Mouse (Mus musculus) lung, postnatal 0 days (tissue): ENCODE measurements around the gene A930009A15Rik. TPM values are rescaled to one million over a fixed set of nuclear protein-coding genes. Genes with fewer than 3 reads are reported as not detected.
A peak's percentile ranks its signal among the peaks of the same experiment; 100 is the strongest.

Experiments
- ATAC-seq: fragments of 200-750 bp; cut with Nextera tagmentation; 2 replicates; pipeline ENCODE4 v1.8.0; 2017; ENCODE audit warnings: moderate library complexity
- DNase-seq: peaks from one replicate; pipeline ENCODE4 v3.0.0-alpha.2; 2016; ENCODE audit warnings: low spot score
- H3K27ac ChIP-seq: fragments of 300-500 bp; sonication (generic); 2 replicates; pipeline ENCODE4 v1.5.1; 2014; ENCODE audit warnings: antibody characterized with exemption, mild to moderate bottlenecking, low read length, mixed read lengths
- H3K27me3 ChIP-seq: fragments of 300-500 bp; sonication (generic); replicated peaks from 2 replicates; pipeline ENCODE4 v1.6.1; 2014; ENCODE audit warnings: low read length, mixed read lengths; ENCODE audit not compliant: insufficient read depth
- H3K36me3 ChIP-seq: fragments of 300-500 bp; sonication (generic); 2 replicates; pipeline ENCODE4 v1.6.1; 2014; ENCODE audit warnings: low read length, mixed read lengths; ENCODE audit not compliant: insufficient read depth
- H3K4me1 ChIP-seq: fragments of 300-500 bp; sonication (generic); 2 replicates; pipeline ENCODE4 v1.6.1; 2014; ENCODE audit warnings: antibody characterized with exemption, low read depth, low read length, mixed read lengths; ENCODE audit not compliant: insufficient read depth
- H3K4me2 ChIP-seq: fragments of 300-500 bp; sonication (generic); replicated peaks from 2 replicates; pipeline ENCODE4 v1.6.1; 2014; ENCODE audit warnings: low read depth, mild to moderate bottlenecking, low read length, moderate library complexity, mixed read lengths
- H3K4me3 ChIP-seq: fragments of 300-500 bp; sonication (generic); 2 replicates; pipeline ENCODE4 v1.5.1; 2014; ENCODE audit warnings: low read depth, low read length
- H3K9ac ChIP-seq: fragments of 300-500 bp; sonication (generic); replicated peaks from 2 replicates; pipeline ENCODE4 v1.6.1; 2014; ENCODE audit warnings: low read depth, mild to moderate bottlenecking
- H3K9me3 ChIP-seq: fragments of 300-500 bp; sonication (generic); 2 replicates; pipeline ENCODE4 v1.6.1; 2016; ENCODE audit warnings: low read length, mixed read lengths
- CTCF ChIP-seq: IDR thresholded peaks from 2 replicates; pipeline ENCODE4 v1.5.1; 2016; ENCODE audit warnings: antibody characterized with exemption, mild to moderate bottlenecking
- EP300 ChIP-seq: IDR thresholded peaks from 2 replicates; pipeline ENCODE4 v1.6.1; 2016; ENCODE audit warnings: antibody characterized with exemption, mild to moderate bottlenecking, control low read depth
- WGBS: fragments of 180-500 bp; shearing (Covaris S2); extraction: QIAGEN DNeasy Blood & Tissue Kit; methylation state at CpG from one replicate; pipeline ENCODE4 v1.1.7; 2014; 5-methylcytosine and 5-hydroxymethylcytosine counted together
- polyA plus RNA-seq: library from polyadenylated mRNA; unstranded; fragments of >200 nt; fragmentation: Nextera tagmentation; extraction: Ambion mirVana; gene quantifications from 2 replicates; pipeline ENCODE4 v1.2.1, GENCODE M21; 2015

A930009A15Rik gene
- polyA plus RNA-seq, 1 experiment from 2014 or later = not detected

- Histone ChIP-seq H3K9ac (no peak overlapping the region), H3K9me3 (no peaks in the 10 kb centered on the region), H3K27me3 (no peaks in the 10 kb centered on the region; the same call in 1 of the 2 replicates), H3K36me3 (no peaks in the 10 kb centered on the region), H3K4me1 (no peaks in the 10 kb centered on the region; the same call in 1 of the 2 replicates), H3K4me3 (no peak overlapping the region), H3K4me2 (no peak overlapping the region), H3K27ac (no peak overlapping the region)
- 48% methylated on average over 7 of the region's 7 CpGs for WGBS
- DNase-seq = no peak
- TF ChIP-seq CTCF (no peak), EP300 (no peak)
- ATAC-seq = no peak
Observed at GRCm38 (mm10) chr10:115579076-115579475, 9.3 kb downstream of the A930009A15Rik start.

GRCm38 (mm10) chr10:115579494-115579893, 9.7 kb downstream of the A930009A15Rik start:
- ATAC-seq (peak; percentile 46; the same call in 1 of the 2 replicates), DNase-seq (peak; percentile 44)
- 16% methylated on average over 7 of the region's 7 CpGs for WGBS
- H3K9me3 ChIP-seq = no peaks in the 10 kb centered on the region
- H3K27ac ChIP-seq = no peak overlapping the region
- H3K9ac ChIP-seq = no peak overlapping the region
- no peaks in the 10 kb centered on the region; the same call in 1 of the 2 replicates for H3K4me1 ChIP-seq
- no peaks in the 10 kb centered on the region for H3K36me3 ChIP-seq
- no peaks in the 10 kb centered on the region; the same call in 1 of the 2 replicates for H3K27me3 ChIP-seq
- H3K4me3 ChIP-seq = no peak overlapping the region
- H3K4me2 ChIP-seq = no peak overlapping the region
- TF ChIP-seq CTCF (no peak), EP300 (no peak)

DNA sequence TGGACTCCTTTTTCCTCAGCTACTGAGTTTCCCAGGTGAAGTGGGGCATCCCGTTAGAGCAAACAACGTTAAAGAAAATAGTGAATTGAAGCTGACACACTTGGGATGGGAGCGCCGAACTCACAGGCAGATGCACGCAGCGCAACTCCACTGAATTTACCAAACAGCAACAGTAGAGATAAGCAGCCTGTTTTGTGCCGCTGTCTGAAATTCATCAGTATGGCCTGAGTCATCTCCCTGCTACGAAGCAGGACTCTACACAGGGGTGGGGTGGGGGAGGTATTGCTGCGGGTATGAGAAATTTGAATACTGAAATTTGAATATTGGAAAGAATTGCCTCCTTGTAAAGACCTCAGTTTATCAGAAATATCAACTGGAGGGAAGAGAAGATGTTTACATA, 12.2 kb downstream of the A930009A15Rik start:
- Histone ChIP-seq H3K9me3 (no peaks in the 10 kb centered on the region), H3K4me1 (peaks cover 7% of the 10 kb centered on the region), H3K27me3 (peaks cover 9% of the 10 kb centered on the region), H3K36me3 (no peaks in the 10 kb centered on the region), H3K27ac (no peak overlapping the region), H3K4me3 (no peak overlapping the region), H3K4me2 (no peak overlapping the region), H3K9ac (no peak overlapping the region)
- TF ChIP-seq EP300 = no peak
- TF ChIP-seq CTCF = no peak
- ATAC-seq (no peak), DNase-seq (no peak)
- 74% methylated on average over 9 of the region's 9 CpGs for WGBS

GRCm38 (mm10) chr10:115583071-115583470, 13.3 kb downstream of the A930009A15Rik start:
- no peak overlapping the region for H3K4me3 ChIP-seq
- H3K36me3 ChIP-seq = no peaks in the 10 kb centered on the region
- peaks cover 19% of the 10 kb centered on the region for H3K27me3 ChIP-seq
- 80% methylated on average over 3 of the region's 3 CpGs for WGBS
- no peak overlapping the region for H3K9ac ChIP-seq
- no peak for DNase-seq
- no peaks in the 10 kb centered on the region for H3K9me3 ChIP-seq
- peaks cover 7% of the 10 kb centered on the region for H3K4me1 ChIP-seq
- no peak overlapping the region for H3K4me2 ChIP-seq
- ATAC-seq = no peak
- no peak for TF ChIP-seq CTCF
- no peak for TF ChIP-seq EP300
- H3K27ac ChIP-seq = no peak overlapping the region

- WGBS = 29% methylated on average over 13 of the region's 14 CpGs
- Histone ChIP-seq H3K9ac (no peak overlapping the region), H3K27me3 (peaks cover 28% of the 10 kb centered on the region), H3K9me3 (no peaks in the 10 kb centered on the region), H3K36me3 (no peaks in the 10 kb centered on the region), H3K4me3 (no peak overlapping the region), H3K4me1 (peaks cover 7% of the 10 kb centered on the region), H3K4me2 (no peak overlapping the region), H3K27ac (no peak overlapping the region)
- no peak for DNase-seq
- TF ChIP-seq CTCF (no peak), EP300 (no peak)
- no peak for ATAC-seq
Observed at GRCm38 (mm10) chr10:115584656-115585055, 14.9 kb downstream of the A930009A15Rik start.

- Histone ChIP-seq H3K4me1 (peaks cover 7% of the 10 kb centered on the region), H3K27me3 (peaks cover 28% of the 10 kb centered on the region), H3K4me3 (peak overlapping the region; percentile 11; the same call in 1 of the 2 replicates), H3K4me2 (peak overlapping the region; percentile 62), H3K9ac (no peak overlapping the region; the same call in 1 of the 2 replicates), H3K9me3 (no peaks in the 10 kb centered on the region), H3K36me3 (no peaks in the 10 kb centered on the region), H3K27ac (no peak overlapping the region)
- DNase-seq (no peak), ATAC-seq (no peak)
- 1% methylated on average over 21 of the region's 21 CpGs for WGBS
- no peak for TF ChIP-seq CTCF
- TF ChIP-seq EP300 = no peak
Observed at GRCm38 (mm10) chr10:115585491-115586245, 15.9 kb downstream of the A930009A15Rik start.
